In the genomic region with DNA sequence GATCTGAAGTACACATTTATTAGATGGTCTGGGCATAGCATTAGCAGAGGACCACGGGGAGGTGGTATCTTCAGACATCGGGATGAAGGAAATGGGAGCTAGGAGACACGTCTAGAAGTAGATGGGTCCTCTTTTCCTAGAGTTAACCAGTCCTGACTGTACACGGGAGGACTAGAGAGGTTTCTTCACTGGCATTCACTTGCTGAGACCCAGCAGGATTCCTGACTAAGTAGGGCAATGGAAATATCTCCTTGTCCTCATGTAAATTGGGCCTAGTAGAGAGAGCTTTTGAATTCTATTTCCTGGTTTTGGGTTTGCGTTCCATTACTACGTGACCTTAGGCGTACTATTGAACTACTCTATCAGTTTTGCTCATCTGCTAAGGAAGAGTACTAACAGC, we compare ENCODE assay signal across 11 mouse cellular contexts.
"Had no signal": no experiment of that assay in that cellular context is flagged by ENCODE, and none has a peak within 500 bp of the region (broad histone marks: within the 10 kb centered on the region; RNA-seq: fewer than 3 reads in every experiment).

No protein-coding gene starts in this region.

- DNase-seq: liver, postnatal 0 days; lung, adult 2 months; lung, postnatal 14 days; lung, postnatal 36 days; right cerebral cortex, postnatal 14 days; thymus, adult 2 months; thymus, postnatal 14 days; thymus, postnatal 36 days had no signal

- ATAC-seq: liver, postnatal 0 days; lung, postnatal 0 days; midbrain, embryonic 13.5 days; midbrain, embryonic 15.5 days had no signal
